Mouse (Mus musculus): ENCODE results near the gene Psmd12. TPM values are rescaled to one million over a fixed set of nuclear protein-coding genes. Genes with fewer than 3 reads are reported as not detected.

The Psmd12 gene
- polyA plus RNA-seq, 1 experiment from 2014 or later, result 118 TPM

DNA sequence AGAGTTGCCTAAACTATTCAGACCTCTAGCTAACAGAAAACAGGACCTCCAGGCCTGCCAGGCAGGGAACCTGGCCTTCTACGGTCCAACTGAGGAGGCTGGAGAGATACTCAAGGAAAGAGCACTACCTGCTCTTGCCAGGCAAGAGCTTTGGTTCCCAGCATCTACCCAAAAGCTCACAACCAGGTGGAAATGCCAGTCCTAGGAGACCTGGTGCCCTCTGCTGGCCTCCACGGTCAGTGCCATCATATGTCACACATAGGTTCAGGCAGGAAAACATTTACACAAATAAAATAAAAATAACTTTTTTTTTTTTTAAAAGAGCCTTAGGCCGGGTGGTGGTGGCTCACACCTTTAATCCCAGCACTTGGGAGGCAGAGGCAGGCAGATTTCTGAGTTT lies 16.8 kb upstream of the Psmd12 start:
- H3K27me3 ChIP-seq, result no peaks in the 10 kb centered on the region
- TF ChIP-seq CTCF (IDR thresholded peaks at IDR 0.05), result peak; percentile 48
- no peak for DNase-seq (ENCODE audit: low read depth, low spot score)
- CTCF ChIA-PET, result interaction anchor here (1.2 kb wide), 1 partner anchor 59 kb away, joined by 3 read pairs; no protein-coding TSS in a partner anchor
- in situ Hi-C loops (cut with MboI; ENCODE audit: low pct_unique_long_range_greater_than_20kb), result no loop called here
- POLR2A ChIA-PET, result no interaction called here
- no peak for ATAC-seq

DNA sequence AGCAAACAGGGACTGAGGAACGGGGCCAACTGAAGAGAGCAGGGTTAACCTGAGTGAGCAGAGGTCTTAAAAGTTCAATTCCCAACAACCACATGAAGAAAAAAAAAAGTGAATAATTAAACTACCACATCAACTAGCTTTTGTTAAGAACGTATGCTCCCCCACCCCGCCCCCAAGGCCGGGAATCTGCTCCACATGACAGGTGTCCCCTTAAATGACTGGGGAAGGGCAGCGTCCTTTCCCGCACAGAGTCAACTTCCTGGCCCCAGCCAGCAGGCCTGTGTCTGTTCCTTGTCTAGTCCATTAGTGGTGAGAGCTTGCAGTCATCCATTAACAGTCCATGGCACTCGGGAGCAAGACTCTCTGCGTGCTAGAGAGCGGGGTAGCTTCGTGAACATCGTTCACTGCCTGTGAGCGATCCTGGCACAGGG lies 16.0 kb upstream of the Psmd12 start:
- ATAC-seq (no peak), DNase-seq (ENCODE audit: low read depth, low spot score) (no peak)
- no peaks in the 10 kb centered on the region for H3K27me3 ChIP-seq
- in situ Hi-C loops (cut with MboI; ENCODE audit: low pct_unique_long_range_greater_than_20kb), result no loop called here
- ChIA-PET POLR2A (no interaction called here), CTCF (interaction anchor here (0.9 kb wide), 1 partner anchor 77 kb away, joined by 3 read pairs; no protein-coding TSS in a partner anchor)
- no peak for TF ChIP-seq CTCF (IDR thresholded peaks at IDR 0.05)

DNA sequence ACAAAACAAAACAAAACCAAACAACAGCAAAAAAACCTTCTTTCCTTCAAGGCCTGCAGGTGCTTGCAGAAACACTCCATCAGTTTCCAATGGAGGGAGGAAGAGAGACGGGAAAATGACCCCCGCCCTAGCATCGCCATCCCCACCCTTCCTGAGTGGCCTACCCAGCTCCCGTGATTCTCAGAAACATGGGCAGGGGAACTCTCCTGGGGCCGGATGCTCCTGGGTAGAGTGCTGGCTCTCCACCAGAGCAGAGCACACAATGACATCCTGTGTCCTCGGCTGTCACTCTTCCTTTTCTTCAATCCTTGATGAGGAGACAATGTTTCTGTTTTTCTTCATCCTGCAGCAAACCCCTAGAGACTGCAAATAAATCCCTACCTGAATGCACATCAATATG lies 15.1 kb upstream of the Psmd12 start:
- DNase-seq (ENCODE audit: low read depth, low spot score), result no peak
- ATAC-seq, result no peak
- POLR2A ChIA-PET, result no interaction called here

DNA sequence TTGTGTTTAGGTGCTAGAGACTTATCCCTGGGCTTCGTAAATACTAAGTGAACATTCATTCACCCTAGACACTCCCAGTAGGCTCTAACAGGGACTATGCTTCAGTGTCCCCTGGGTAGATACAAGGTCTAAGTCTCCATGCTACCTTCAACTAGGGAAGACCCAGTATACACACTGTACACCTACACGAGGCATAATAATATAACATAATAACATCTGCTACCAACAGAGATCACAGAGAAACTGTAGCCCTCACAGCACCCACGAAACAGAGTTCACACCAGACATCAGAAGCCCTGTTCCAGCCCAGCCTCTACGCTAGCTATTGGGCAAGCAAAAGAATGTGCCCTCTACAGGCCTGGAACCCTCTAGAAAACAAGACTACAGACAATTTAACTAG lies 14.2 kb upstream of the Psmd12 start:
- CTCF ChIA-PET, result no interaction called here

More for the DNA sequence above, 15.1 kb upstream of the Psmd12 start:
- in situ Hi-C loops (cut with MboI; ENCODE audit: low pct_unique_long_range_greater_than_20kb), result no loop called here
- CTCF ChIA-PET, result no interaction called here
- H3K27me3 ChIP-seq, result no peaks in the 10 kb centered on the region
- no peak for TF ChIP-seq CTCF (IDR thresholded peaks at IDR 0.05)

DNA sequence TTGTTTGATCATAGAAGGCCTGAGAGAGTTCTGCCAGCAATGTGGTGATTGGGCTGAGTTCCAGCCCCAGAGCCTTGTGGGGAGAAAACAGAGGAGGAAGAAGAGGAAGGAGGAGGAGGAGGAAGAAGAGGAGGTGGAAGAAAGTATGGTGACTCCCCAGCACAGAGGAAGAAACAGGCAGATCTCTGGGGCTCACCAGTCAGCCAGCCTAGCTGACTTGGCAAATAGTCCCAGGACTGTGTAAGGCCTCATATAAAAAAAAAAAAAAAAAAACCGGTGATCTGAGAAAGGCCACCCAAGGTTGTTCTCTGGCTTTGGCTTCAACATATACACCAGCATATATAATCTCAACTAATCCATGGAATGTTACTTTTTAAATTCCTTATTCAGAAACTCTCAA lies 13.3 kb upstream of the Psmd12 start:
- POLR2A ChIA-PET, result interaction anchor here (0.7 kb wide), 1 partner anchor 37 kb away, joined by 6 read pairs; no protein-coding TSS in a partner anchor
- no peak for DNase-seq (ENCODE audit: low read depth, low spot score)
- H3K27me3 ChIP-seq, result no peaks in the 10 kb centered on the region
- ATAC-seq, result no peak
- TF ChIP-seq CTCF (IDR thresholded peaks at IDR 0.05), result no peak
- CTCF ChIA-PET, result interaction anchor here (1.6 kb wide), 1 partner anchor 8 kb away, joined by 7 read pairs; no protein-coding TSS in a partner anchor
- in situ Hi-C loops (cut with MboI; ENCODE audit: low pct_unique_long_range_greater_than_20kb), result no loop called here

More for the DNA sequence above, 14.2 kb upstream of the Psmd12 start:
- POLR2A ChIA-PET, result no interaction called here
- DNase-seq (ENCODE audit: low read depth, low spot score), result no peak
- H3K27me3 ChIP-seq, result no peaks in the 10 kb centered on the region
- no peak for ATAC-seq
- TF ChIP-seq CTCF (IDR thresholded peaks at IDR 0.05), result no peak
- in situ Hi-C loops (cut with MboI; ENCODE audit: low pct_unique_long_range_greater_than_20kb), result no loop called here

DNA sequence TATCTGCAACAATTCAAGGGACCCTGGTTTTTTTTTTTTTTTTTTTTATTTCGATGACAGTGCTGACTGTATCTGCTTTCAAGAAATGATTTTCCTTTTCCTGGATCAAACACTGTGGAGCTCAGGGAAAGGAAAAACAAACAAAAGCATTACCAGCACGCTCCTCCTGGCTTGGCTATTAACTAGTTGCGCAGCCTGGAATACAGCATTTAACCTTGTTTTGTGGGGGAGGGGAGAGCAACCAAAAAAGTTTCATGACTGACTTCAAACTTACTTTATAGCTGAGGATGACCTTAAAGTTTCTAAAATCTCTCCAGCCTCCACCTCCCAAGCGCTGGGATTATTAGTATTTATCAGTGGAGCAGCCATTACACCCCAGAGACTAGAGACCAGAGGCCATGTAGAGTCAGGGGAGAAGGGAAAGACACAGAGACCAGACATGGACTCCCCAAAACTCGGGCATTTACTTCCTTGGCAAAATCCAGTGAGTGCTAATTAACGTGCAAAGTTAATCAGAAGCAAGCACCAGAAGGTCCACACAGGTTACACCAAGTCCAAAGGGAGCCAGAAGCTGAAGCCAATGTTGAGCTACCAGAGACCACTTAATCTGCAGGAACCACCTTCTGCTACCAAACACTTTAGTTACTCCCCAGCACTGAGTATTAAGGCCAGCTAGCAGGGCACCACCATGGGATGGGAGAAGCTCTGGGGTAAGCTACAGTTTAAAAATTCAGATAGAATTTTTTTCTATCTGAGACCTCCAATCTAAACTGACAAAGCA lies 12.5 kb upstream of the Psmd12 start:
- no peak for ATAC-seq
- ChIA-PET POLR2A (interaction anchor here (0.7 kb wide), 2 partner anchors 36 to 181 kb away, joined by 3 to 6 read pairs; no protein-coding TSS in a partner anchor), CTCF (interaction anchor here (0.9 to 1.6 kb wide), 3 partner anchors 9 to 144 kb away, joined by 3 to 7 read pairs (median 3); no protein-coding TSS in a partner anchor)
- no peaks in the 10 kb centered on the region for H3K27me3 ChIP-seq
- TF ChIP-seq CTCF (IDR thresholded peaks at IDR 0.05), result no peak
- in situ Hi-C loops (cut with MboI; ENCODE audit: low pct_unique_long_range_greater_than_20kb), result no loop called here
- no peak for DNase-seq (ENCODE audit: low read depth, low spot score)

DNA sequence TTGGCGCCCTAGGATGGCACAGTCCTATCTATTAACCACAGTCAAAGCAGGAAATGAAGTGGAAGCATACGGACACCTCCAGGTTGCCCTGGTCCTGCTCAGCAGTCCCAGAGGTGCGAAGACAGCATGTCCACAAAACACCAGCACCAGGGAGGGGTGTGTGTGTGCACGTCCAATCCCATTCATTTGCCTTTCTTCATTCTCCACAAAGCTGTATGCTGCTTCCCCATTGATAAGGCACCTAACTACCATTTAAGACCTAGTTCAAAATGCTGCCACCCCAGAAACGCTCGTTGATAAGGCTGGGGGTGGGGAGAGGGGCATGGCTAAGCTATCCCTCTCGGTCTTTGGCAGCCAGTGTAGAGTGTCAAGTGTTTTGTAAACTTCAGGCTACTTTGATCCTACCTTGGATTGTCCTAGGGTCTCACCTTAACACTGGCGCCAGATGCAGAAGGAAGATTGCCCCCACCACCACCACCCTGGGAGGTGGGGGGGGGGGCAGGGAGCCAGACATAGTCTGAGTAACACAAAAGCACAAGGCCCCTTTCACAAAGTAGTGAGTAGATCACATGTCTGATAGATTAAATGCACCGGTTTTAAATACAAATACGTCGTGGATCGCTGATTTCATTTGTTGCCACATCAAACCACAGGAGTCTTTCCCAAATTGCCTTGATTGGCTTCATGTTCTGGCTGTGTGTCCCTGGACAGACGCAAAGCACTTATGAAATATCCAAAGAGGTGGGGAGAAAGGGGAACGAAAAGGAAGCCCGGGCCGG lies 10.8 kb upstream of the Psmd12 start:
- CTCF ChIA-PET, result interaction anchor here (2.2 kb wide), 1 partner anchor 83 kb away, joined by 6 read pairs; no protein-coding TSS in a partner anchor
- no peak for TF ChIP-seq CTCF (IDR thresholded peaks at IDR 0.05)
- no peaks in the 10 kb centered on the region for H3K27me3 ChIP-seq
- ATAC-seq, result no peak
- POLR2A ChIA-PET, result interaction anchor here (0.5 kb wide), 1 partner anchor 80 kb away, joined by 3 read pairs; no protein-coding TSS in a partner anchor
- DNase-seq (ENCODE audit: low read depth, low spot score), result no peak
- in situ Hi-C loops (cut with MboI; ENCODE audit: low pct_unique_long_range_greater_than_20kb), result no loop called here

DNA sequence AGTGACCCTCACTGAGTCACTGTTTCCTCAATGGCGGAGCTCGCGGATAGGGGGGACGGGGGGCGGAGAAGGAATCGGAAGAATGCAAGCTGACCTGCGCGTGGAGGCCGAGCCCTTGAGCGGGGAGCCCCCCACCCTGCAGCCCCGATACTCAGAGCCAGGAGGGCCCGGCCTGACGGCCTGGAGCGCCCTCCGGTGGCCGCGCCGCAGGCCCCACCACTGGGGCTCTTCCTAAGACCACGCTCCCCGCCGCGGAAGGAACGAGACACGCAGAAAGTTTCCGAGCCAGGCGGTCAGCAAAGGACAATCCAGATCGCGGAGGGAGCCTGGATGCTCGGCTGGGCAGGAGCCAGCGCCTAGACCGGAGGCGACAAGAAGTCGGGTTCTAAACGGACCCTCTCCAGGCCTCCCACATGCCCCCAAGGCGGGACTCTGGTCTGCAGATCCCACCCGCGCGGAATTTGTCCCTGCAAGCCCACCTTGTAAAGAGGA lies 10.2 kb upstream of the Psmd12 start:
- DNase-seq (ENCODE audit: low read depth, low spot score) (no peak), ATAC-seq (peak; percentile 55)
- peak; percentile 100 for TF ChIP-seq CTCF (IDR thresholded peaks at IDR 0.05)
- in situ Hi-C loops (cut with MboI; ENCODE audit: low pct_unique_long_range_greater_than_20kb), result no loop called here
- H3K27me3 ChIP-seq, result no peaks in the 10 kb centered on the region
- ChIA-PET POLR2A (interaction anchor here (0.5 kb wide), 1 partner anchor 81 kb away, joined by 3 read pairs; no protein-coding TSS in a partner anchor), CTCF (interaction anchor here (1.3 to 2.2 kb wide), 2 partner anchors 84 to 254 kb away, joined by 4 to 6 read pairs; no protein-coding TSS in a partner anchor)

DNA sequence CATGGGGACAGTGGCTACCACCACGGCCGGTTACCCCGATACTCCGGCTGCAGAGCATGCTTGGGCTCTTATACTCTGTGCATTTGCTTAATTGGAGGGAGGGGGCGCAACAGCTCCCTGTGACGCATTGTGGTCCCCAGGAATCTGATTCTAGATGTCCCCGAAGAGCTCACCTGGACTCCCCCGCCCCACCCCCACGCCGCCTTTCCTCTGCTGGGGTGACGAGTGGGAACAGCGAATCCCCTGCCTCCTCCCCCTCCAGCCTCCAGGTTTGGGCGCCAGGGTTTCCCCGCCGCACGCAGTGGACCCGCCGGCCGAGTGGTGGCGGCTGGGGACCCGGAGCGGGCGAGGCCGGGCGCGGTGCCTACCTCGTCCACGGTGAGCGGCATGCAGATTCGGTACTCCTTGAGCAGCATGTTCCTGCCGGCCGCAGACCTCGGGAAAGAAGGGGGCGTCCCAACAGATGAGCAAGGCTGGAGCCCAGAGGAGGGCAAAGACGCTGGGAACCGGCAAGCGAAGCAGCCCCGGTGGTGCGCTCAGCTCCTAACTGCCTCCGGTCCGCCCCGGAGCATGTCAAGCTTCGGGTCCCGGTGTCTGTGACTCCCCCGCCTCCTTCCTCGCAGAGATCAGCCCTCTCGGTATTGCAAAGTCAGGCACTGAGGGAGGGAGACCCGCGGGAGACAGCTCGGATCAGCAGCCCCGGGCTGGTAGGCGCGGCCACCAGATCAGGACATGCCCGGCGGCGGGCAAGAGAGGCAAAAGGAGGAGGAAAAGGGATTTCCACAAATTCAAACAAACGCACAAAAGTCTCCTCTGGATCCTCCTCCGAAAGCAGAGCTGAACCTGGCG lies 9.5 kb upstream of the Psmd12 start:
- no peak for TF ChIP-seq CTCF (IDR thresholded peaks at IDR 0.05)
- ATAC-seq (peak; percentile 27), DNase-seq (ENCODE audit: low read depth, low spot score) (no peak)
- POLR2A ChIA-PET, result interaction anchor here (0.9 kb wide), 1 partner anchor 25 kb away, joined by 3 read pairs; no protein-coding TSS in a partner anchor
- in situ Hi-C loops (cut with MboI; ENCODE audit: low pct_unique_long_range_greater_than_20kb), result loop anchor here (5.0 kb wide), 3 partner anchors 82 to 252 kb away; no protein-coding TSS in a partner anchor
- no peaks in the 10 kb centered on the region for H3K27me3 ChIP-seq
- CTCF ChIA-PET, result interaction anchor here (1.2 to 2.2 kb wide), 5 partner anchors 12 to 255 kb away, joined by 3 to 6 read pairs (median 4); no protein-coding TSS in a partner anchor
